Mouse (Mus musculus) intestine, embryonic 15.5 days (tissue): ENCODE results near the gene Mitf. TPM values are rescaled to one million over a fixed set of nuclear protein-coding genes. Genes with fewer than 3 reads are reported as not detected.

Experiments
- ATAC-seq: fragments of 200-750 bp; cut with Nextera tagmentation; 2 replicates; pipeline ENCODE4 v1.8.0; 2017; ENCODE audit warnings: moderate TSS enrichment, moderate library complexity
- H3K27ac ChIP-seq: fragments of 300-500 bp; sonication (generic); 2 replicates; pipeline ENCODE4 v1.5.1; 2015; ENCODE audit warnings: mild to moderate bottlenecking, inconsistent platforms
- H3K27me3 ChIP-seq: fragments of 300-500 bp; sonication (generic); replicated peaks from 2 replicates; pipeline ENCODE4 v1.6.1; 2015; ENCODE audit warnings: inconsistent platforms
- H3K36me3 ChIP-seq: fragments of 300-500 bp; sonication (generic); 2 replicates; pipeline ENCODE4 v1.6.1; 2015; ENCODE audit warnings: inconsistent platforms
- H3K4me1 ChIP-seq: fragments of 300-500 bp; sonication (generic); replicated peaks from 2 replicates; pipeline ENCODE4 v1.6.1; 2015; ENCODE audit warnings: inconsistent platforms
- H3K4me2 ChIP-seq: fragments of 300-500 bp; sonication (generic); replicated peaks from 2 replicates; pipeline ENCODE4 v1.6.1; 2015; ENCODE audit warnings: mild to moderate bottlenecking, inconsistent platforms
- H3K4me3 ChIP-seq: fragments of 300-500 bp; sonication (generic); replicated peaks from 2 replicates; pipeline ENCODE4 v1.5.1; 2015; ENCODE audit warnings: inconsistent platforms
- H3K9ac ChIP-seq: fragments of 300-500 bp; sonication (generic); 2 replicates; pipeline ENCODE4 v1.6.1; 2015; ENCODE audit warnings: inconsistent platforms
- H3K9me3 ChIP-seq: fragments of 300-500 bp; sonication (generic); 2 replicates; pipeline ENCODE4 v1.6.1; 2016; ENCODE audit warnings: inconsistent platforms
- WGBS: fragments of 180-500 bp; shearing (Covaris S2); methylation state at CpG from one replicate; pipeline ENCODE4 v1.1.7; 2015; 5-methylcytosine and 5-hydroxymethylcytosine counted together
- polyA plus RNA-seq: library from polyadenylated mRNA; unstranded; fragments of >200 nt; fragmentation: Nextera tagmentation; extraction: Ambion mirVana; gene quantifications from 2 replicates; pipeline ENCODE4 v1.2.1, GENCODE M21; 2015

Gene Mitf
- polyA plus RNA-seq, 1 experiment from 2014 or later, result 0.90 TPM

- H3K27ac ChIP-seq, result no peak overlapping the region
- ATAC-seq, result no peak
- H3K9me3 ChIP-seq, result no peaks in the 10 kb centered on the region
- no peaks in the 10 kb centered on the region for H3K27me3 ChIP-seq
- H3K9ac ChIP-seq, result no peak overlapping the region
- H3K4me3 ChIP-seq, result no peak overlapping the region
- H3K4me1 ChIP-seq, result no peaks in the 10 kb centered on the region
- no peak overlapping the region for H3K4me2 ChIP-seq
- WGBS, result 87% methylated on average over 7 of the region's 7 CpGs
- H3K36me3 ChIP-seq, result no peaks in the 10 kb centered on the region
Measured at GRCm38 (mm10) chr6:97866575-97866974, 59.7 kb downstream of the Mitf start.

GRCm38 (mm10) chr6:97868005-97868404 lies 61.2 kb downstream of the Mitf start:
- no peak overlapping the region for H3K4me3 ChIP-seq
- no peak overlapping the region for H3K9ac ChIP-seq
- H3K27me3 ChIP-seq, result no peaks in the 10 kb centered on the region
- WGBS, result 82% methylated on average over 1 of the region's 1 CpGs
- H3K9me3 ChIP-seq, result no peaks in the 10 kb centered on the region
- no peak for ATAC-seq
- H3K4me2 ChIP-seq, result no peak overlapping the region
- H3K4me1 ChIP-seq, result no peaks in the 10 kb centered on the region
- H3K27ac ChIP-seq, result no peak overlapping the region
- H3K36me3 ChIP-seq, result no peaks in the 10 kb centered on the region

- Histone ChIP-seq H3K36me3 (no peaks in the 10 kb centered on the region), H3K9ac (no peak overlapping the region), H3K4me1 (no peaks in the 10 kb centered on the region), H3K9me3 (no peaks in the 10 kb centered on the region), H3K4me3 (no peak overlapping the region), H3K27ac (no peak overlapping the region), H3K27me3 (no peaks in the 10 kb centered on the region), H3K4me2 (no peak overlapping the region)
- ATAC-seq, result no peak
- 77% methylated on average over 4 of the region's 4 CpGs for WGBS
Measured at GRCm38 (mm10) chr6:97869953-97870352, 63.1 kb downstream of the Mitf start.

GRCm38 (mm10) chr6:97871296-97872030 lies 64.6 kb downstream of the Mitf start:
- Histone ChIP-seq H3K4me1 (no peaks in the 10 kb centered on the region), H3K4me2 (no peak overlapping the region), H3K9ac (no peak overlapping the region), H3K27ac (no peak overlapping the region), H3K27me3 (no peaks in the 10 kb centered on the region), H3K36me3 (no peaks in the 10 kb centered on the region), H3K4me3 (no peak overlapping the region), H3K9me3 (no peaks in the 10 kb centered on the region)
- ATAC-seq, result no peak
- WGBS, result 87% methylated on average over 4 of the region's 4 CpGs

- H3K9ac ChIP-seq, result no peak overlapping the region
- no peak overlapping the region for H3K4me3 ChIP-seq
- no peak for ATAC-seq
- no peak overlapping the region for H3K4me2 ChIP-seq
- no peaks in the 10 kb centered on the region for H3K4me1 ChIP-seq
- H3K36me3 ChIP-seq, result no peaks in the 10 kb centered on the region
- no peak overlapping the region for H3K27ac ChIP-seq
- H3K9me3 ChIP-seq, result no peaks in the 10 kb centered on the region
- H3K27me3 ChIP-seq, result no peaks in the 10 kb centered on the region
- WGBS, result 64% methylated on average over 2 of the region's 2 CpGs
Measured at GRCm38 (mm10) chr6:97873102-97873501, 66.2 kb downstream of the Mitf start.

- Histone ChIP-seq H3K36me3 (no peaks in the 10 kb centered on the region), H3K27ac (no peak overlapping the region), H3K4me3 (no peak overlapping the region), H3K9me3 (no peaks in the 10 kb centered on the region), H3K4me2 (no peak overlapping the region), H3K27me3 (no peaks in the 10 kb centered on the region), H3K9ac (no peak overlapping the region), H3K4me1 (no peaks in the 10 kb centered on the region)
- 57% methylated on average over 2 of the region's 2 CpGs for WGBS
- no peak for ATAC-seq
Measured at GRCm38 (mm10) chr6:97876990-97877389, 70.1 kb downstream of the Mitf start.

GRCm38 (mm10) chr6:97877492-97877891 lies 70.6 kb downstream of the Mitf start:
- H3K9ac ChIP-seq, result no peak overlapping the region
- WGBS, result 80% methylated on average over 6 of the region's 6 CpGs

GRCm38 (mm10) chr6:97880363-97880762 lies 73.5 kb downstream of the Mitf start:
- H3K9me3 ChIP-seq, result no peaks in the 10 kb centered on the region
- no peak overlapping the region for H3K4me3 ChIP-seq
- no peaks in the 10 kb centered on the region for H3K27me3 ChIP-seq
- no peak overlapping the region for H3K27ac ChIP-seq
- H3K36me3 ChIP-seq, result no peaks in the 10 kb centered on the region
- 38% methylated on average over 5 of the region's 5 CpGs for WGBS
- H3K9ac ChIP-seq, result no peak overlapping the region
- H3K4me2 ChIP-seq, result no peak overlapping the region
- no peak for ATAC-seq
- no peaks in the 10 kb centered on the region for H3K4me1 ChIP-seq

More at GRCm38 (mm10) chr6:97877492-97877891, 70.6 kb downstream of the Mitf start:
- ATAC-seq, result no peak
- no peak overlapping the region for H3K27ac ChIP-seq
- no peak overlapping the region for H3K4me3 ChIP-seq
- no peaks in the 10 kb centered on the region for H3K36me3 ChIP-seq
- no peaks in the 10 kb centered on the region for H3K27me3 ChIP-seq
- no peaks in the 10 kb centered on the region for H3K9me3 ChIP-seq
- H3K4me2 ChIP-seq, result no peak overlapping the region
- no peaks in the 10 kb centered on the region for H3K4me1 ChIP-seq

GRCm38 (mm10) chr6:97881935-97882334 lies 75.1 kb downstream of the Mitf start:
- Histone ChIP-seq H3K36me3 (no peaks in the 10 kb centered on the region), H3K9me3 (no peaks in the 10 kb centered on the region), H3K27me3 (no peaks in the 10 kb centered on the region), H3K4me1 (no peaks in the 10 kb centered on the region), H3K9ac (no peak overlapping the region), H3K27ac (no peak overlapping the region), H3K4me2 (no peak overlapping the region), H3K4me3 (no peak overlapping the region)
- WGBS, result 25% methylated on average over 3 of the region's 3 CpGs
- no peak for ATAC-seq

GRCm38 (mm10) chr6:97882931-97883330 lies 76.1 kb downstream of the Mitf start:
- no peaks in the 10 kb centered on the region for H3K4me1 ChIP-seq
- no peak overlapping the region for H3K9ac ChIP-seq
- ATAC-seq, result no peak
- no peak overlapping the region for H3K4me3 ChIP-seq
- H3K27me3 ChIP-seq, result no peaks in the 10 kb centered on the region
- WGBS, result 81% methylated on average over 8 of the region's 8 CpGs
- H3K4me2 ChIP-seq, result no peak overlapping the region
- no peaks in the 10 kb centered on the region for H3K36me3 ChIP-seq
- no peak overlapping the region for H3K27ac ChIP-seq
- H3K9me3 ChIP-seq, result no peaks in the 10 kb centered on the region

GRCm38 (mm10) chr6:97883496-97883895 lies 76.6 kb downstream of the Mitf start:
- H3K4me2 ChIP-seq, result no peak overlapping the region
- H3K36me3 ChIP-seq, result no peaks in the 10 kb centered on the region
- ATAC-seq, result no peak; the same call in 1 of the 2 replicates
- no peaks in the 10 kb centered on the region for H3K27me3 ChIP-seq
- no peak overlapping the region for H3K27ac ChIP-seq
- no peaks in the 10 kb centered on the region for H3K4me1 ChIP-seq
- no peaks in the 10 kb centered on the region for H3K9me3 ChIP-seq
- 71% methylated on average over 2 of the region's 2 CpGs for WGBS
- H3K4me3 ChIP-seq, result no peak overlapping the region
- H3K9ac ChIP-seq, result no peak overlapping the region

- no peak overlapping the region for H3K4me3 ChIP-seq
- WGBS, result 84% methylated on average over 4 of the region's 4 CpGs
- H3K27ac ChIP-seq, result no peak overlapping the region
- H3K4me1 ChIP-seq, result no peaks in the 10 kb centered on the region
- no peaks in the 10 kb centered on the region for H3K27me3 ChIP-seq
- H3K4me2 ChIP-seq, result no peak overlapping the region
- no peak overlapping the region for H3K9ac ChIP-seq
- H3K36me3 ChIP-seq, result no peaks in the 10 kb centered on the region
- no peak for ATAC-seq
- H3K9me3 ChIP-seq, result no peaks in the 10 kb centered on the region
Measured at GRCm38 (mm10) chr6:97884971-97885370, 78.1 kb downstream of the Mitf start.

- WGBS, result 65% methylated on average over 3 of the region's 3 CpGs
- H3K27ac ChIP-seq, result no peak overlapping the region
- no peaks in the 10 kb centered on the region for H3K27me3 ChIP-seq
- no peaks in the 10 kb centered on the region for H3K9me3 ChIP-seq
- H3K4me3 ChIP-seq, result no peak overlapping the region
- no peak overlapping the region for H3K4me2 ChIP-seq
- no peak overlapping the region for H3K9ac ChIP-seq
- H3K36me3 ChIP-seq, result no peaks in the 10 kb centered on the region
- no peak for ATAC-seq
- H3K4me1 ChIP-seq, result no peaks in the 10 kb centered on the region
Measured at GRCm38 (mm10) chr6:97885606-97886005, 78.8 kb downstream of the Mitf start.
